Mouse (Mus musculus) myocyte (in vitro differentiated cells): Measurements from ENCODE around the gene Kif1c. TPM values are rescaled to one million over a fixed set of nuclear protein-coding genes. Genes with fewer than 3 reads are reported as not detected.

Experiments
- H3K27me3 ChIP-seq: one replicate; pipeline ENCODE4 v1.6.1; 2011; ENCODE audit not compliant: control insufficient read depth, insufficient read depth, insufficient read length
- H3K36me3 ChIP-seq: one replicate; pipeline ENCODE4 v1.6.1; 2011; ENCODE audit not compliant: control insufficient read depth, insufficient read depth
- H3K4me2 ChIP-seq: one replicate; pipeline ENCODE4 v1.6.1; 2011; ENCODE audit warnings: low read depth, control low read depth
- H3K4me3 ChIP-seq: one replicate; pipeline ENCODE4 v1.5.1; 2011; ENCODE audit warnings: mild to moderate bottlenecking, control low read depth, moderate library complexity
- H3K79me2 ChIP-seq: one replicate; pipeline ENCODE4 v1.6.1; 2011; ENCODE audit not compliant: control insufficient read depth, insufficient read depth
- H3ac ChIP-seq: one replicate; pipeline ENCODE4 v1.6.1; 2011; ENCODE audit not compliant: control insufficient read depth, insufficient read length
- CEBPB ChIP-seq: IDR thresholded peaks from 2 replicates; pipeline ENCODE4 v1.6.1; 2011; ENCODE audit warnings: mild to moderate bottlenecking, moderate library complexity; ENCODE audit not compliant: poor library complexity, insufficient read depth, severe bottlenecking
- E2F4 ChIP-seq: IDR thresholded peaks from one replicate; pipeline ENCODE4 v1.6.1; 2011; ENCODE audit warnings: mild to moderate bottlenecking, control low read depth, moderate library complexity; ENCODE audit not compliant: insufficient read depth
- MAX ChIP-seq: IDR thresholded peaks from one replicate; pipeline ENCODE4 v1.6.1; 2011; ENCODE audit warnings: low read depth, mild to moderate bottlenecking, control low read depth
- MYOD1 ChIP-seq, 3 experiments: IDR thresholded peaks; one replicate each; pipeline ENCODE4 v1.6.1; 2011; ENCODE audit warnings: control low read depth in 2 of 3, low read depth in 2 of 3, mild to moderate bottlenecking in 2 of 3, moderate library complexity in 1 of 3; ENCODE audit not compliant: insufficient read length in 2 of 3, control insufficient read depth in 1 of 3
- MYOG ChIP-seq, 3 experiments: IDR thresholded peaks; one replicate each; pipeline ENCODE4 v1.6.1; 2011; ENCODE audit warnings: control low read depth in 2 of 3, low read depth in 2 of 3, mild to moderate bottlenecking in 2 of 3; ENCODE audit not compliant: insufficient read length in 2 of 3, control insufficient read depth in 1 of 3, insufficient read depth in 1 of 3
- POLR2A ChIP-seq: IDR thresholded peaks from one replicate; pipeline ENCODE4 v1.6.1; 2011; ENCODE audit warnings: low read depth, mild to moderate bottlenecking, control low read depth, moderate library complexity; ENCODE audit not compliant: insufficient read length
- POLR2AphosphoS2 ChIP-seq: IDR thresholded peaks from one replicate; pipeline ENCODE4 v1.6.1; 2011; ENCODE audit warnings: low read depth, control low read depth; ENCODE audit not compliant: insufficient read length
- REST ChIP-seq: IDR thresholded peaks from one replicate; pipeline ENCODE4 v1.6.1; 2011; ENCODE audit warnings: mild to moderate bottlenecking, control low read depth, moderate library complexity; ENCODE audit not compliant: insufficient read depth, insufficient read length
- SRF ChIP-seq: IDR thresholded peaks from one replicate; pipeline ENCODE4 v1.6.1; 2011; ENCODE audit warnings: low read depth; ENCODE audit not compliant: control insufficient read depth, insufficient read length
- TCF12 ChIP-seq: IDR thresholded peaks from one replicate; pipeline ENCODE4 v1.6.1; 2011; ENCODE audit warnings: mild to moderate bottlenecking, control low read depth; ENCODE audit not compliant: poor library complexity, insufficient read depth, severe bottlenecking
- TCF3 ChIP-seq: IDR thresholded peaks from one replicate; pipeline ENCODE4 v1.6.1; 2011; ENCODE audit warnings: low read depth, control low read depth; ENCODE audit not compliant: insufficient read length
- USF1 ChIP-seq: IDR thresholded peaks from one replicate; pipeline ENCODE4 v1.6.1; 2011; ENCODE audit warnings: low read depth, mild to moderate bottlenecking, control low read depth, moderate library complexity
- polyA plus RNA-seq: library from polyadenylated mRNA; unstranded; fragments of >200 nt; fragmentation: generic; extraction: Trizol; gene quantifications from one replicate; pipeline ENCODE4 v1.2.1, GENCODE M21; 2012; ENCODE audit warnings: missing spikeins

Kif1c gene
- polyA plus RNA-seq, 1 experiment: 96.3 TPM

- Histone ChIP-seq H3K79me2 (peaks cover 28% of the 10 kb centered on the region), H3K4me2 (peak overlapping the region; percentile 96), H3K36me3 (peaks cover 21% of the 10 kb centered on the region), H3ac (peak overlapping the region; percentile 92), H3K4me3 (peak overlapping the region; percentile 96), H3K27me3 (no peaks in the 10 kb centered on the region)
- TF ChIP-seq POLR2A (peak; percentile 41), MAX (no peak)
Measured at GRCm38 (mm10) chr11:70700613-70701012, 265 bp downstream of the Kif1c start.

GRCm38 (mm10) chr11:70701221-70701955 lies 1.0 kb downstream of the Kif1c start:
- Histone ChIP-seq H3K79me2 (peaks cover 28% of the 10 kb centered on the region), H3K36me3 (peaks cover 29% of the 10 kb centered on the region), H3K27me3 (no peaks in the 10 kb centered on the region), H3ac (peak overlapping the region; percentile 92), H3K4me2 (peak overlapping the region; percentile 96), H3K4me3 (peak overlapping the region; percentile 96)
- TF ChIP-seq USF1: no peak
- no peak for TF ChIP-seq SRF
- no peak for TF ChIP-seq REST
- no peak for TF ChIP-seq TCF12
- no peak for TF ChIP-seq MYOG (IDR thresholded peaks at IDR 0.05; ENCODE audit: control insufficient read depth in 1 of 3, insufficient read depth in 1 of 3, insufficient read length in 2 of 3, low read depth in 2 of 3)
- TF ChIP-seq E2F4: no peak

GRCm38 (mm10) chr11:70701984-70702733 lies 1.8 kb downstream of the Kif1c start:
- no peak for TF ChIP-seq USF1
- TF ChIP-seq MYOG (IDR thresholded peaks at IDR 0.05; ENCODE audit: control insufficient read depth in 1 of 3, insufficient read depth in 1 of 3, insufficient read length in 2 of 3, low read depth in 2 of 3): no peak
- peaks cover 28% of the 10 kb centered on the region for H3K79me2 ChIP-seq
- no peaks in the 10 kb centered on the region for H3K27me3 ChIP-seq
- H3K36me3 ChIP-seq: peaks cover 36% of the 10 kb centered on the region
- no peak overlapping the region for H3ac ChIP-seq
- H3K4me3 ChIP-seq: peak overlapping the region; percentile 96
- peak overlapping the region; percentile 96 for H3K4me2 ChIP-seq

- Histone ChIP-seq H3K4me2 (peak overlapping the region; percentile 96), H3K79me2 (peaks cover 28% of the 10 kb centered on the region), H3ac (no peak overlapping the region), H3K27me3 (no peaks in the 10 kb centered on the region), H3K36me3 (peaks cover 42% of the 10 kb centered on the region), H3K4me3 (no peak overlapping the region)
- TF ChIP-seq TCF12 (no peak), E2F4 (no peak), MYOD1 (IDR thresholded peaks at IDR 0.05; ENCODE audit: control insufficient read depth in 1 of 3, insufficient read length in 2 of 3, low read depth in 2 of 3) (peak in 1 of 3 experiments; percentile 33)
Measured at GRCm38 (mm10) chr11:70702781-70703180, 2.4 kb downstream of the Kif1c start.

- H3K36me3 ChIP-seq: peaks cover 64% of the 10 kb centered on the region
- H3ac ChIP-seq: no peak overlapping the region
- no peaks in the 10 kb centered on the region for H3K27me3 ChIP-seq
- H3K4me2 ChIP-seq: no peak overlapping the region
- H3K79me2 ChIP-seq: peaks cover 23% of the 10 kb centered on the region
- no peak overlapping the region for H3K4me3 ChIP-seq
- TF ChIP-seq POLR2A: no peak
- TF ChIP-seq TCF12: no peak
- TF ChIP-seq POLR2AphosphoS2: no peak
- TF ChIP-seq REST: no peak
- no peak for TF ChIP-seq MYOG (IDR thresholded peaks at IDR 0.05; ENCODE audit: control insufficient read depth in 1 of 3, insufficient read depth in 1 of 3, insufficient read length in 2 of 3, low read depth in 2 of 3)
- TF ChIP-seq E2F4: no peak
- TF ChIP-seq CEBPB: no peak
- TF ChIP-seq USF1: no peak
- no peak for TF ChIP-seq TCF3
- no peak for TF ChIP-seq MYOD1 (IDR thresholded peaks at IDR 0.05; ENCODE audit: control insufficient read depth in 1 of 3, insufficient read length in 2 of 3, low read depth in 2 of 3)
- TF ChIP-seq SRF: no peak
- TF ChIP-seq MAX: no peak
Measured at GRCm38 (mm10) chr11:70706127-70706526, 5.8 kb downstream of the Kif1c start.
